Mouse (Mus musculus): ENCODE data around the gene Kcnab3. TPM values are rescaled to one million over a fixed set of nuclear protein-coding genes. Genes with fewer than 3 reads are reported as not detected.
A peak's percentile ranks its signal among the peaks of the same experiment; 100 is the strongest.

Gene Kcnab3
- polyA plus RNA-seq, 1 experiment from 2014 or later = 2.2 TPM

- Histone ChIP-seq H3K27me3 (ENCODE audit: control insufficient read depth, insufficient read depth, low read length) (0 out of 2 replicates have a peak, but pooled peaks cover 1% of the 10 kb centered on the region), H3K9me3 (replicated peaks; ENCODE audit: control insufficient read depth, low read length) (no peaks in the 10 kb centered on the region), H3K4me1 (ENCODE audit: control insufficient read depth, insufficient read depth, low read length) (no peaks in the 10 kb centered on the region), H3K27ac (replicated peaks; ENCODE audit: low read depth, low read length) (no peak overlapping the region), H3K9ac (replicated peaks; ENCODE audit: low read length) (no peak overlapping the region), H3K4me2 (ENCODE audit: low read depth, low read length) (no peak overlapping the region), H3K4me3 (ENCODE audit: low read depth, low read length) (no peak overlapping the region), H3K36me3 (replicated peaks; ENCODE audit: control insufficient read depth, insufficient read depth, low read depth, low read length) (no peaks in the 10 kb centered on the region)
- no peak for ATAC-seq (replicated peaks; ENCODE audit: insufficient number of reproducible peaks, low FRiP score, low TSS enrichment, low read depth)
- 58% methylated on average over 3 of the region's 3 CpGs for WGBS
- DNase-seq (ENCODE audit: low spot score) = no peak
Observed at GRCm38 (mm10) chr11:69333922-69334321, 7.9 kb downstream of the Kcnab3 start.

GRCm38 (mm10) chr11:69334796-69335195, 8.7 kb downstream of the Kcnab3 start:
- DNase-seq (ENCODE audit: low spot score) (no peak), ATAC-seq (replicated peaks; ENCODE audit: insufficient number of reproducible peaks, low FRiP score, low TSS enrichment, low read depth) (no peak)
- H3K4me1 ChIP-seq (ENCODE audit: control insufficient read depth, insufficient read depth, low read length) = no peaks in the 10 kb centered on the region
- H3K9ac ChIP-seq (replicated peaks; ENCODE audit: low read length) = no peak overlapping the region
- no peaks in the 10 kb centered on the region for H3K9me3 ChIP-seq (replicated peaks; ENCODE audit: control insufficient read depth, low read length)
- H3K4me2 ChIP-seq (ENCODE audit: low read depth, low read length) = no peak overlapping the region
- 68% methylated on average over 4 of the region's 4 CpGs for WGBS
- H3K27ac ChIP-seq (replicated peaks; ENCODE audit: low read depth, low read length) = no peak overlapping the region
- H3K27me3 ChIP-seq (ENCODE audit: control insufficient read depth, insufficient read depth, low read length) = no peaks in the 10 kb centered on the region
- H3K4me3 ChIP-seq (ENCODE audit: low read depth, low read length) = no peak overlapping the region
- no peaks in the 10 kb centered on the region for H3K36me3 ChIP-seq (replicated peaks; ENCODE audit: control insufficient read depth, insufficient read depth, low read depth, low read length)

- Histone ChIP-seq H3K9me3 (replicated peaks; ENCODE audit: control insufficient read depth, low read length) (no peaks in the 10 kb centered on the region), H3K9ac (replicated peaks; ENCODE audit: low read length) (peak within 1 kb of the TSS; percentile 58), H3K36me3 (replicated peaks; ENCODE audit: control insufficient read depth, insufficient read depth, low read depth, low read length) (peaks cover 3% of the 10 kb centered on the region), H3K4me2 (ENCODE audit: low read depth, low read length) (peak within 1 kb of the TSS; percentile 57), H3K27me3 (ENCODE audit: control insufficient read depth, insufficient read depth, low read length) (no peaks in the 10 kb centered on the region), H3K27ac (replicated peaks; ENCODE audit: low read depth, low read length) (0 out of 2 replicates have a peak within 1 kb of the TSS, but pooled peaks have one; percentile 11), H3K4me3 (ENCODE audit: low read depth, low read length) (peak within 1 kb of the TSS; percentile 46), H3K4me1 (ENCODE audit: control insufficient read depth, insufficient read depth, low read length) (peaks cover 3% of the 10 kb centered on the region)
- DNase-seq (ENCODE audit: low spot score) (peak; percentile 86), ATAC-seq (replicated peaks; ENCODE audit: insufficient number of reproducible peaks, low FRiP score, low TSS enrichment, low read depth) (peak; percentile 85)
- WGBS = 2% methylated on average over 99 of the region's 99 CpGs
Observed at GRCm38 (mm10) chr11:69340161-69341131, 14.4 kb downstream of the Kcnab3 start, which contains the start of gene Rnf227. Gene Rnf227 (plus strand): TSS chr11:69340461.

GRCm38 (mm10) chr11:69346441-69346840, 20.4 kb downstream of the Kcnab3 start:
- WGBS = 89% methylated on average over 24 of the region's 26 CpGs
- no peak overlapping the region for H3K4me2 ChIP-seq (ENCODE audit: low read depth, low read length)
- no peak overlapping the region for H3K4me3 ChIP-seq (ENCODE audit: low read depth, low read length)
- no peak for ATAC-seq (replicated peaks; ENCODE audit: insufficient number of reproducible peaks, low FRiP score, low TSS enrichment, low read depth)
- no peaks in the 10 kb centered on the region for H3K4me1 ChIP-seq (ENCODE audit: control insufficient read depth, insufficient read depth, low read length)
- H3K27ac ChIP-seq (replicated peaks; ENCODE audit: low read depth, low read length) = no peak overlapping the region
- no peaks in the 10 kb centered on the region for H3K27me3 ChIP-seq (ENCODE audit: control insufficient read depth, insufficient read depth, low read length)
- no peak overlapping the region for H3K9ac ChIP-seq (replicated peaks; ENCODE audit: low read length)
- H3K9me3 ChIP-seq (replicated peaks; ENCODE audit: control insufficient read depth, low read length) = no peaks in the 10 kb centered on the region
- no peak for DNase-seq (ENCODE audit: low spot score)
- H3K36me3 ChIP-seq (replicated peaks; ENCODE audit: control insufficient read depth, insufficient read depth, low read depth, low read length) = peaks cover 25% of the 10 kb centered on the region

- Histone ChIP-seq H3K4me3 (ENCODE audit: low read depth, low read length) (no peak overlapping the region), H3K27ac (replicated peaks; ENCODE audit: low read depth, low read length) (no peak overlapping the region), H3K4me1 (ENCODE audit: control insufficient read depth, insufficient read depth, low read length) (no peaks in the 10 kb centered on the region), H3K36me3 (replicated peaks; ENCODE audit: control insufficient read depth, insufficient read depth, low read depth, low read length) (peaks cover 52% of the 10 kb centered on the region), H3K9ac (replicated peaks; ENCODE audit: low read length) (no peak overlapping the region), H3K4me2 (ENCODE audit: low read depth, low read length) (no peak overlapping the region), H3K27me3 (ENCODE audit: control insufficient read depth, insufficient read depth, low read length) (no peaks in the 10 kb centered on the region), H3K9me3 (replicated peaks; ENCODE audit: control insufficient read depth, low read length) (no peaks in the 10 kb centered on the region)
- DNase-seq (ENCODE audit: low spot score) = no peak
- WGBS = 94% methylated on average over 5 of the region's 5 CpGs
- ATAC-seq (replicated peaks; ENCODE audit: insufficient number of reproducible peaks, low FRiP score, low TSS enrichment, low read depth) = no peak
Observed at GRCm38 (mm10) chr11:69356544-69356943, 30.5 kb downstream of the Kcnab3 start.

GRCm38 (mm10) chr11:69357690-69358089, 31.6 kb downstream of the Kcnab3 start:
- DNase-seq (ENCODE audit: low spot score) (no peak), ATAC-seq (replicated peaks; ENCODE audit: insufficient number of reproducible peaks, low FRiP score, low TSS enrichment, low read depth) (no peak)
- no peak overlapping the region for H3K27ac ChIP-seq (replicated peaks; ENCODE audit: low read depth, low read length)
- H3K4me2 ChIP-seq (ENCODE audit: low read depth, low read length) = no peak overlapping the region
- no peaks in the 10 kb centered on the region for H3K27me3 ChIP-seq (ENCODE audit: control insufficient read depth, insufficient read depth, low read length)
- no peaks in the 10 kb centered on the region for H3K9me3 ChIP-seq (replicated peaks; ENCODE audit: control insufficient read depth, low read length)
- H3K36me3 ChIP-seq (replicated peaks; ENCODE audit: control insufficient read depth, insufficient read depth, low read depth, low read length) = peaks cover 49% of the 10 kb centered on the region
- WGBS = 87% methylated on average over 12 of the region's 12 CpGs
- H3K4me1 ChIP-seq (ENCODE audit: control insufficient read depth, insufficient read depth, low read length) = peaks cover 2% of the 10 kb centered on the region; the same call in 1 of the 2 replicates
- no peak overlapping the region for H3K4me3 ChIP-seq (ENCODE audit: low read depth, low read length)
- no peak overlapping the region for H3K9ac ChIP-seq (replicated peaks; ENCODE audit: low read length)

GRCm38 (mm10) chr11:69362021-69362420, 36.0 kb downstream of the Kcnab3 start:
- H3K27ac ChIP-seq (replicated peaks; ENCODE audit: low read depth, low read length) = 0 out of 2 replicates have a peak overlapping the region, but pooled peaks have one; percentile 13
- H3K4me1 ChIP-seq (ENCODE audit: control insufficient read depth, insufficient read depth, low read length) = peaks cover 15% of the 10 kb centered on the region
- no peaks in the 10 kb centered on the region for H3K9me3 ChIP-seq (replicated peaks; ENCODE audit: control insufficient read depth, low read length)
- DNase-seq (ENCODE audit: low spot score) (no peak), ATAC-seq (replicated peaks; ENCODE audit: insufficient number of reproducible peaks, low FRiP score, low TSS enrichment, low read depth) (no peak)
- H3K27me3 ChIP-seq (ENCODE audit: control insufficient read depth, insufficient read depth, low read length) = no peaks in the 10 kb centered on the region
- no peak overlapping the region for H3K4me3 ChIP-seq (ENCODE audit: low read depth, low read length)
- peaks cover 39% of the 10 kb centered on the region for H3K36me3 ChIP-seq (replicated peaks; ENCODE audit: control insufficient read depth, insufficient read depth, low read depth, low read length)
- 55% methylated on average over 7 of the region's 7 CpGs for WGBS
- H3K9ac ChIP-seq (replicated peaks; ENCODE audit: low read length) = no peak overlapping the region
- H3K4me2 ChIP-seq (ENCODE audit: low read depth, low read length) = no peak overlapping the region

- DNase-seq (ENCODE audit: low spot score) (peak; percentile 72), ATAC-seq (replicated peaks; ENCODE audit: insufficient number of reproducible peaks, low FRiP score, low TSS enrichment, low read depth) (no peak)
- Histone ChIP-seq H3K4me2 (ENCODE audit: low read depth, low read length) (no peak overlapping the region), H3K9ac (replicated peaks; ENCODE audit: low read length) (no peak overlapping the region), H3K4me3 (ENCODE audit: low read depth, low read length) (no peak overlapping the region), H3K36me3 (replicated peaks; ENCODE audit: control insufficient read depth, insufficient read depth, low read depth, low read length) (peaks cover 35% of the 10 kb centered on the region), H3K9me3 (replicated peaks; ENCODE audit: control insufficient read depth, low read length) (no peaks in the 10 kb centered on the region), H3K27me3 (ENCODE audit: control insufficient read depth, insufficient read depth, low read length) (no peaks in the 10 kb centered on the region), H3K4me1 (ENCODE audit: control insufficient read depth, insufficient read depth, low read length) (peaks cover 15% of the 10 kb centered on the region), H3K27ac (replicated peaks; ENCODE audit: low read depth, low read length) (no peak overlapping the region)
- WGBS = 35% methylated on average over 2 of the region's 2 CpGs
Observed at GRCm38 (mm10) chr11:69362479-69362878, 36.4 kb downstream of the Kcnab3 start.
